In the genomic region with DNA sequence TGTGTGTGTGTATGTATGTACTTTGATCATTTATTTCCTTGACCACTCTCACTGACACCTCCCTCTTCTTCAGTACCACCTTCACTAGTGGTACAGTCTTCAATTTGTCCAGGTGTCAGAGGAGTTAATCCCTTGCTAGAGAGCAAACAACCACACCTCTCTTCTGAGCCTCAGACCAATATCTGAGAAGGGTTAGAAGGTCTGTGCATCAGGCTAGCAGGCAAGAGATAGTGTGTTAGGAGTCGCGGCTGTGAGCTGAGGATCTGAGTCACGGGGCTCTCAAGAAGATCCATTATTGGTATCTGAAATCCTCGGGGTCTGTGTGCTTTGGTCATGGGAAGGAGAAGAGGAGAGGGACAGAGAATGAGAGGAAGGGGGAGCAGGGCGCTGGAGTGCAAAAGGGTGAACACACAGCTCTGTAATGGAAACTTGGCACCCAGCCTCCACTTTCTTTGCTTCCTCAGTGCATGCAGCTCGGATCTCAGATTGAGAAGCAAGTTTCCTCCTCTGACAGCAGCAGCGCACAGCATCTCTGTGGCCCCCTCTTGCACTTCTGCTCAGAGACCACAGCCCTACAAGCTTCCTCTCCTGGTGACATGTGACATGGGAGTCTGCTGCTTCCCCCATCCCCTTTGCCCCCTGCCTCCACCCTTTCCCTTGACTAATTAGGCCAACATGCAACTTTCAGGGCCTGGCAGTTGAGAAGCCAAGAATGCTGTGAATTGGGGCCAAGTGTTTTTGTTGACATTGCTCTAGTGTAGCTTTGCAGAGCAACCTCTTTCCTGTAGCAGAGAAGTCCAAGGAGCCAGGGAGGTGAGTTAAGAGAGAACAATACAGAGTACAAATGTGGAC, we compare ENCODE assay signal across 8 mouse cellular contexts.
DNase-seq lines count a peak whose midpoint lies in the region; ATAC-seq lines count a peak whose summit lies in the region.

No protein-coding gene starts in this region.

- no peak overlapping the region for H3K27ac ChIP-seq in midbrain, embryonic 14.5 days (replicated peaks; ENCODE audit: low read depth, low read length)
- H3K27ac ChIP-seq in midbrain, embryonic 13.5 days = no peak overlapping the region
- peak overlapping the region; percentile 54 for H3K27ac ChIP-seq in intestine, embryonic 16.5 days (ENCODE audit: low read length)

- no peaks in the 10 kb centered on the region for H3K9me3 ChIP-seq in midbrain, embryonic 14.5 days (ENCODE audit: control insufficient read depth, low read length)
- no peaks in the 10 kb centered on the region for H3K9me3 ChIP-seq in midbrain, embryonic 13.5 days
- no peaks in the 10 kb centered on the region for H3K9me3 ChIP-seq in intestine, embryonic 16.5 days (ENCODE audit: control insufficient read depth, low read length)
- H3K9me3 ChIP-seq in megakaryocyte, embryonic 14.5 days = no peaks in the 10 kb centered on the region

- H3K9ac ChIP-seq in midbrain, embryonic 14.5 days (replicated peaks; ENCODE audit: low read length) = no peak overlapping the region
- no peak overlapping the region for H3K9ac ChIP-seq in midbrain, embryonic 13.5 days (replicated peaks)
- peak overlapping the region; percentile 2; the same call in 1 of the 2 replicates for H3K9ac ChIP-seq in intestine, embryonic 16.5 days (ENCODE audit: low read depth, low read length)

- no peak for ATAC-seq in midbrain, embryonic 14.5 days (ENCODE audit: low FRiP score, low TSS enrichment)
- ATAC-seq in midbrain, embryonic 13.5 days = no peak
- peak; percentile 78 for ATAC-seq in intestine, embryonic 16.5 days

- intact Hi-C loops in left cerebral cortex, postnatal 14 days (cut with DNase I) = no loop called here

- no peaks in the 10 kb centered on the region for H3K36me3 ChIP-seq in midbrain, embryonic 14.5 days (ENCODE audit: control insufficient read depth, insufficient read depth, low read length)
- no peaks in the 10 kb centered on the region for H3K36me3 ChIP-seq in midbrain, embryonic 13.5 days
- no peaks in the 10 kb centered on the region for H3K36me3 ChIP-seq in intestine, embryonic 16.5 days (ENCODE audit: control insufficient read depth, insufficient read depth, low read length)
- H3K36me3 ChIP-seq in megakaryocyte, embryonic 14.5 days (replicated peaks; ENCODE audit: low read length) = peaks cover 28% of the 10 kb centered on the region

- no peaks in the 10 kb centered on the region for H3K4me1 ChIP-seq in midbrain, embryonic 14.5 days (ENCODE audit: control insufficient read depth, insufficient read depth, low read length)
- H3K4me1 ChIP-seq in midbrain, embryonic 13.5 days (replicated peaks) = 0 out of 2 replicates have a peak, but pooled peaks cover 2% of the 10 kb centered on the region
- H3K4me1 ChIP-seq in intestine, embryonic 16.5 days (ENCODE audit: control insufficient read depth, insufficient read depth, low read length) = peaks cover 21% of the 10 kb centered on the region
- peaks cover 71% of the 10 kb centered on the region for H3K4me1 ChIP-seq in megakaryocyte, embryonic 14.5 days

- DNase-seq in midbrain, embryonic 14.5 days = peak; percentile 17
- DNase-seq in adrenal gland, postnatal 36 days = peak; percentile 36 to 57
- peak; percentile 45 for DNase-seq in gastrocnemius, postnatal 25 days
- DNase-seq in left cerebral cortex, postnatal 14 days (ENCODE audit: low spot score in 2 of 2) = peak; percentile 57 to 75
- DNase-seq in urinary bladder, adult 18-20 months (ENCODE audit: low spot score in 2 of 2) = no peak

- 80% methylated on average over 7 of the region's 7 CpGs for WGBS in midbrain, embryonic 14.5 days
- WGBS in midbrain, embryonic 13.5 days = 83% methylated on average over 7 of the region's 7 CpGs
- 20% methylated on average over 7 of the region's 7 CpGs for WGBS in intestine, embryonic 16.5 days

- H3K4me3 ChIP-seq in midbrain, embryonic 14.5 days (replicated peaks; ENCODE audit: low read depth, low read length) = no peak overlapping the region
- H3K4me3 ChIP-seq in midbrain, embryonic 13.5 days (replicated peaks) = no peak overlapping the region
- no peak overlapping the region for H3K4me3 ChIP-seq in intestine, embryonic 16.5 days (ENCODE audit: low read length)
- H3K4me3 ChIP-seq in megakaryocyte, embryonic 14.5 days (replicated peaks) = peak overlapping the region; percentile 85

- H3K27me3 ChIP-seq in midbrain, embryonic 14.5 days (ENCODE audit: control insufficient read depth, insufficient read depth, low read length) = no peaks in the 10 kb centered on the region
- H3K27me3 ChIP-seq in midbrain, embryonic 13.5 days = no peaks in the 10 kb centered on the region
- no peaks in the 10 kb centered on the region for H3K27me3 ChIP-seq in intestine, embryonic 16.5 days (replicated peaks; ENCODE audit: control insufficient read depth, insufficient read depth, low read length)
- H3K27me3 ChIP-seq in megakaryocyte, embryonic 14.5 days (replicated peaks) = no peaks in the 10 kb centered on the region

- H3K4me2 ChIP-seq in midbrain, embryonic 14.5 days (ENCODE audit: low read length) = no peak overlapping the region
- H3K4me2 ChIP-seq in midbrain, embryonic 13.5 days (replicated peaks) = no peak overlapping the region
- no peak overlapping the region for H3K4me2 ChIP-seq in intestine, embryonic 16.5 days (ENCODE audit: low read depth, low read length)

Comparison
In these comparisons a context has a peak if more than half of its experiments do, and no peak if none do; other contexts are left out.
1. DNase-seq: peak in midbrain, embryonic 14.5 days (single experiment), adrenal gland, postnatal 36 days (2 of 2), gastrocnemius, postnatal 25 days (single experiment) and left cerebral cortex, postnatal 14 days (2 of 2); none in urinary bladder, adult 18-20 months (0 of 2).